Mouse (Mus musculus) intestine, embryonic 16.5 days (tissue): Measurements from ENCODE around the gene Btbd19. TPM values are rescaled to one million over a fixed set of nuclear protein-coding genes. Genes with fewer than 3 reads are reported as not detected.

Source experiments
- ATAC-seq: fragments of 200-750 bp; cut with Nextera tagmentation; 2 replicates; pipeline ENCODE4 v1.8.0; 2017; ENCODE audit warnings: moderate TSS enrichment, moderate library complexity
- H3K27ac ChIP-seq: fragments of 300-500 bp; sonication (generic); 2 replicates; pipeline ENCODE4 v1.5.1; 2014; ENCODE audit warnings: mild to moderate bottlenecking, low read length
- H3K27me3 ChIP-seq: fragments of 300-500 bp; sonication (generic); replicated peaks from 2 replicates; pipeline ENCODE4 v1.6.1; 2014; ENCODE audit warnings: low read length, control low read depth, mixed read lengths; ENCODE audit not compliant: control insufficient read depth, insufficient read depth
- H3K36me3 ChIP-seq: fragments of 300-500 bp; sonication (generic); 2 replicates; pipeline ENCODE4 v1.6.1; 2014; ENCODE audit warnings: low read length, control low read depth; ENCODE audit not compliant: control insufficient read depth, insufficient read depth
- H3K4me1 ChIP-seq: fragments of 300-500 bp; sonication (generic); 2 replicates; pipeline ENCODE4 v1.6.1; 2014; ENCODE audit warnings: low read length, control low read depth, mixed read lengths; ENCODE audit not compliant: control insufficient read depth, insufficient read depth
- H3K4me2 ChIP-seq: fragments of 300-500 bp; sonication (generic); 2 replicates; pipeline ENCODE4 v1.6.1; 2014; ENCODE audit warnings: low read depth, low read length, control low read depth
- H3K4me3 ChIP-seq: fragments of 300-500 bp; sonication (generic); 2 replicates; pipeline ENCODE4 v1.5.1; 2014; ENCODE audit warnings: mild to moderate bottlenecking, low read length
- H3K9ac ChIP-seq: fragments of 300-500 bp; sonication (generic); 2 replicates; pipeline ENCODE4 v1.6.1; 2014; ENCODE audit warnings: low read depth, low read length
- H3K9me3 ChIP-seq: fragments of 300-500 bp; sonication (generic); 2 replicates; pipeline ENCODE4 v1.6.1; 2016; ENCODE audit warnings: low read length, control low read depth; ENCODE audit not compliant: control insufficient read depth
- WGBS: fragments of 180-500 bp; shearing (Covaris S2); extraction: QIAGEN DNeasy Blood & Tissue Kit; methylation state at CpG from one replicate; pipeline ENCODE4 v1.1.7; 2014; 5-methylcytosine and 5-hydroxymethylcytosine counted together
- polyA plus RNA-seq: library from polyadenylated mRNA; unstranded; fragments of >200 nt; fragmentation: Nextera tagmentation; extraction: Ambion mirVana; gene quantifications from 2 replicates; pipeline ENCODE4 v1.2.1, GENCODE M21; 2015

The Btbd19 gene
- polyA plus RNA-seq, 1 experiment from 2014 or later: 4.8 TPM

DNA sequence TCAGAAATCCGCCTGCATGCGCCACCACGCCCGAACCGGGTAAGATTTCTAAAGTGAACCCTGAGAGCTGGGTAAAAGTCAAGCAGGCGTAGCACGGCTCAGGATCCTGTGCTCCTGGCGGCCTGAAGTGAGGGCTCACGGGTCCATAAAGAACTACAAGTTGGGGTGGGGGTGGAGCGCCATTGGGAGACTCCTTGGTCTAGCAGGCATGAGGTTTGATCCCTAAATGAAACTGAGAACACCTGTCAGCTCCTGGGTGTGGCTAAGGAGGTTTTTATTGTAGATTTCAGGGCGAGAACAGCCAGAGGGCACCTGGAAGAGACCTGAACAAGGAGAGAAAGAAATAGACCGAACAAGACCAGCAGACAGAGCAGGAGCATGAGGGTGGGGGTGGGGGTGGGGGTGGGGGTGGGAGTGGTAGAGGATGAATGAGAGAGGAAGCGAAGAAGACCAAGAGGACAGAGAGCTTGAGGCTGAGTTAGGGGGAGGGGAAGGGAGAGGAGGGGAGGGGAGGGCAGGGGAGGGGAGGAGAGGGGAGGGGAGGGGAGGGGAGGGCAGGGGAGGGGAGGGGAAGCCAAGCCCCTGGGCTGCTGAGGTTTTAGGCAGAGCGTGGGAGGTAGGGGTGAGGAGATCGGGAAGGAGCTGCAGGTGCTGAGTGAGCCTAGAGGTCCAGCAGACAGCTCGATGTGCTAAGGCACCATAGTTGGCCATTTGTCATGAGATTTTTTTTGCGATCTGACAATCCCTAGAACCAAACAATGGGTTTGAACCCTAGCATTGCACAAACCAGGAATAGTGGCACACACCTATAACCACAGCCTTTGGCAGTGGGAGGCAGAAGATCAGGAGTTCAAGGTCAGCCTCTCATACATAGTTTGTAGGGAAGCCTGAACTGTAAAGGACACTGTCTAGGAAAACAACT lies 13.0 kb upstream of the Btbd19 start:
- WGBS: 63% methylated on average over 16 of the region's 17 CpGs
- H3K27ac ChIP-seq: no peak overlapping the region

DNA sequence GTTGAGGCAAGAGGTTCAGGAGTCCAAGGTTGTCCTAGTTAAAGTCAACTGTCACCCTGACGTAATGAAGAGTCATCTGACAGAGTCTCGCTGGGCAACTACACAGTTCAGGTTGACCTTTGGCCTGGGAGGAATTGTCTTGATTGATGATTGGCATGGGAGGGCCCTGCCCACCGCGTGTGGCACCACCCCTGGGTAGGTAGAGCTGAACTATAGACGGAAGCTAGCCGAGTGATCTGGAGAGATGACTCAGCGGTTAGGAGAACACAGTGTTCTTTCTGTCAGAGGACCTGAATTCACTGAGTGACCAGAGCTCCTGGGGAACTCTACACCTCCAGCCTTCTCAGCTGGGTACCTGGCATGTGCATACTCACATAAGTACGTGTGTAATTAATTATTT lies 10.5 kb upstream of the Btbd19 start:
- Histone ChIP-seq H3K9me3 (no peaks in the 10 kb centered on the region), H3K9ac (peak overlapping the region; percentile 22; the same call in 1 of the 2 replicates), H3K4me2 (peak overlapping the region; percentile 13; the same call in 1 of the 2 replicates), H3K27ac (peak overlapping the region; percentile 70), H3K36me3 (0 out of 2 replicates have a peak, but pooled peaks cover 5% of the 10 kb centered on the region), H3K4me3 (no peak overlapping the region), H3K4me1 (peaks cover 20% of the 10 kb centered on the region), H3K27me3 (peaks cover 3% of the 10 kb centered on the region; the same call in 1 of the 2 replicates)
- WGBS: 19% methylated on average over 8 of the region's 8 CpGs
- ATAC-seq: peak; percentile 87

More for the DNA sequence above, 13.0 kb upstream of the Btbd19 start:
- no peak overlapping the region for H3K4me3 ChIP-seq
- H3K36me3 ChIP-seq: no peaks in the 10 kb centered on the region
- H3K9ac ChIP-seq: no peak overlapping the region
- peaks cover 12% of the 10 kb centered on the region for H3K4me1 ChIP-seq
- H3K4me2 ChIP-seq: no peak overlapping the region
- ATAC-seq: no peak
- H3K9me3 ChIP-seq: no peaks in the 10 kb centered on the region
- no peaks in the 10 kb centered on the region for H3K27me3 ChIP-seq

DNA sequence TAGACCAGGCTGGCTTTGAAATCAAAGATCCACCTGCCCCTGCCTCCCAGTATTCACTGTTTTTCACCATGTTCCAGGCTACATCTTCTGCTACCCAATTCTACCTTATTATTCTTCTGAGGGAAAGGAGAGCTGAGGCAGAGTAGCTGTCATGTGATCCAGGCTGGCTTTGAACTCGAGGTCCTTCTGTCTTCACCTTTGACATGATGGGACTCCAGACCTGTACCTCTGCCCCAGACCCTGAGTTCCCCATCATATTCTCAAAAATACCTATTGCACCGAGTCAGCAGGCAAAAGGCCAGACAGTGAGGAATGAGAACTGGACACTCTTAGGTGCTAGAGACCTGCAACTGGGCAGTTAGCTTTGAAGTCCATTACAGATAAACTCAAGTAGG lies 9.1 kb upstream of the Btbd19 start:
- H3K27ac ChIP-seq: peak overlapping the region; percentile 72
- no peak overlapping the region for H3K4me2 ChIP-seq
- peaks cover 3% of the 10 kb centered on the region; the same call in 1 of the 2 replicates for H3K27me3 ChIP-seq
- 42% methylated on average over 2 of the region's 2 CpGs for WGBS
- peak overlapping the region; percentile 95; the same call in 1 of the 2 replicates for H3K9ac ChIP-seq
- peaks cover 20% of the 10 kb centered on the region for H3K4me1 ChIP-seq
- H3K9me3 ChIP-seq: no peaks in the 10 kb centered on the region
- H3K36me3 ChIP-seq: 0 out of 2 replicates have a peak, but pooled peaks cover 5% of the 10 kb centered on the region
- no peak overlapping the region for H3K4me3 ChIP-seq
- no peak for ATAC-seq

DNA sequence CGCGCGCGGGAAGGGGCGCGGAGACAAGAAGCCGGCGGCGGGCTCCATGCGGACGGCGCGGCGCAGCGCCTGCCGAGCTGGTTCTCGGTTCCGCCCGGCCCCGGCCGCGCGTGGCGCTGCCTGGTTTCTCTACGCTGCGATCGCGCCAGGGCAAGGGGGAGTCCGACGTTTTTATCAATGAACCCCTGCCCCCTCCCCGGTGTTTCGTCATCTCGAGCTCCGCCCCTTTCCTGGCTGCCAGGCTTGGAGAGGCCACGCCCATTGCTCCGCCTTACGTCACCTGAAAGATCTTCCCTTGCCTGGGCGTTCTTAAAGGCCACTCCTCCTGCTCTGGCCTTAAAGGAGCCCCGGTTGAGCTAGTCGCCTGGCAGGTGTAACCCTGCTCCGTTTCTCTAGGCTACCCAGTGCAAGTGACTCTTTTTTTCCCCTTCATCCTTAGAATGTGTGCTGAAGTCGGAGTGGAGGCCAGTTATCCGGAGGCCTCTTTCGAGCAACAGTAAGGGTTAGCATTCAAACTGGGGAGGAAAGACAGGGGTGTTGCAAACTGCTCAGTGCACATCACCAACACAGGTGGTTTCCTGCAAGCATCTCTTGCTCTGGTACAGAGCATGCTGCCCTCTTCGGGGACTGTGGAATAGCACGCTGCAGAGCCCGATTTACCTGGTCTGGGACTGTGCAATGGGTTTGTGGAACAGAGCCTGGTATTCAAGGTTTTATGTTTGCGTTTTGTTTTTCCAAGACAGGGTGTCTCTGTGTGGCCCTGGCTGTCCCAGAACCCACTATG lies 8.5 kb upstream of the Btbd19 start, which contains the start of gene Plk3:
Gene Plk3, minus strand, starts transcription at position 147 of the 784 bp plus-strand sequence.
- Histone ChIP-seq H3K27ac (peak within 1 kb of the TSS; percentile 72), H3K36me3 (0 out of 2 replicates have a peak, but pooled peaks cover 5% of the 10 kb centered on the region), H3K9ac (peak within 1 kb of the TSS; percentile 95), H3K27me3 (peaks cover 3% of the 10 kb centered on the region; the same call in 1 of the 2 replicates), H3K4me1 (peaks cover 20% of the 10 kb centered on the region), H3K9me3 (no peaks in the 10 kb centered on the region), H3K4me3 (peak within 1 kb of the TSS; percentile 91), H3K4me2 (peak within 1 kb of the TSS; percentile 99)
- ATAC-seq: peak; percentile 85
- WGBS: 1% methylated on average over 46 of the region's 48 CpGs

DNA sequence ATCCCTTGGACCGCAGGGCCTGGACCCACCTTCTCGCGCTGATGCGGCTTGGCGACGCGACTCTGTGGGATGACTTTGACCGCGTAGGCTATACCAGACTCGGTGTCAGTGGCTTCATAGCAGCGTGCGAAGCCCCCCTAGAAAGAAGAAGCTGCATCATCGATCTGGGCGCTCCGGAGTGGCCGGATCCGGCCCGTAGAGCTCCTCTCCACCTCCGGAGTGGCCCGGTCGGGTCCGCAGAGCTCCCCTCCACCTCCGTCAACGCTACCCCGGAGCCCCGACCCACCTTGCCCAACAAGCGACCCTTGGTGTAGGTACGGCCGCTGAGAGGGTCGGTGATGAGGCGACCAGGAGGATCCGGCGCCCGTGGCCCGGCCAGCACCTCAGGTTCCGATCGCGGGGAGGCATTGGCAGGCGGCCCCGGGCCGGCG lies 7.9 kb upstream of the Btbd19 start:
- Histone ChIP-seq H3K27ac (peak overlapping the region; percentile 37; the same call in 1 of the 2 replicates), H3K9me3 (no peaks in the 10 kb centered on the region), H3K4me1 (peaks cover 20% of the 10 kb centered on the region), H3K4me3 (peak overlapping the region; percentile 91), H3K27me3 (peaks cover 3% of the 10 kb centered on the region; the same call in 1 of the 2 replicates), H3K4me2 (peak overlapping the region; percentile 99), H3K9ac (peak overlapping the region; percentile 95), H3K36me3 (peaks cover 6% of the 10 kb centered on the region)
- ATAC-seq: peak; percentile 5; the same call in 1 of the 2 replicates
- WGBS: under 1% methylated on average over 42 of the region's 42 CpGs

DNA sequence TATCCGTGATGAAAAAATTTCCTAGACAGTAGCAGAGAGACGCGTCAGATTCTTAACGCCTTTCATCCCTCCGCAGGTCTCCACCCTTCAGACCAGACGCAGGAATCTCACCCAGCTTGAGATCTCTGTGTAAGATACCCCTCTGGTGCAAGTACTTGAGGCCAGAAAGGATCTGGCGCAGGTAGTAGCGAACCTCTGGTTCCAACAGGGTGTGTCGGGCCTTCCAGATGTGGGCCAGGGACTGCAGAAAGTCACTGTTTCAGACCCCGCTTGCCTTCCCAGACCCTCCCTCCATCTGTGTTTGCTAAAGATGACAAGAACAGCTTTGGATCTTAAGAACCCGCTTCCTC lies 7.2 kb upstream of the Btbd19 start:
- H3K4me3 ChIP-seq: peak overlapping the region; percentile 91
- H3K9ac ChIP-seq: peak overlapping the region; percentile 95
- WGBS: 29% methylated on average over 11 of the region's 11 CpGs
- H3K4me2 ChIP-seq: peak overlapping the region; percentile 99
- ATAC-seq: no peak
- no peak overlapping the region for H3K27ac ChIP-seq
- H3K27me3 ChIP-seq: peaks cover 3% of the 10 kb centered on the region; the same call in 1 of the 2 replicates
- peaks cover 20% of the 10 kb centered on the region for H3K4me1 ChIP-seq
- H3K9me3 ChIP-seq: no peaks in the 10 kb centered on the region
- peaks cover 11% of the 10 kb centered on the region for H3K36me3 ChIP-seq

DNA sequence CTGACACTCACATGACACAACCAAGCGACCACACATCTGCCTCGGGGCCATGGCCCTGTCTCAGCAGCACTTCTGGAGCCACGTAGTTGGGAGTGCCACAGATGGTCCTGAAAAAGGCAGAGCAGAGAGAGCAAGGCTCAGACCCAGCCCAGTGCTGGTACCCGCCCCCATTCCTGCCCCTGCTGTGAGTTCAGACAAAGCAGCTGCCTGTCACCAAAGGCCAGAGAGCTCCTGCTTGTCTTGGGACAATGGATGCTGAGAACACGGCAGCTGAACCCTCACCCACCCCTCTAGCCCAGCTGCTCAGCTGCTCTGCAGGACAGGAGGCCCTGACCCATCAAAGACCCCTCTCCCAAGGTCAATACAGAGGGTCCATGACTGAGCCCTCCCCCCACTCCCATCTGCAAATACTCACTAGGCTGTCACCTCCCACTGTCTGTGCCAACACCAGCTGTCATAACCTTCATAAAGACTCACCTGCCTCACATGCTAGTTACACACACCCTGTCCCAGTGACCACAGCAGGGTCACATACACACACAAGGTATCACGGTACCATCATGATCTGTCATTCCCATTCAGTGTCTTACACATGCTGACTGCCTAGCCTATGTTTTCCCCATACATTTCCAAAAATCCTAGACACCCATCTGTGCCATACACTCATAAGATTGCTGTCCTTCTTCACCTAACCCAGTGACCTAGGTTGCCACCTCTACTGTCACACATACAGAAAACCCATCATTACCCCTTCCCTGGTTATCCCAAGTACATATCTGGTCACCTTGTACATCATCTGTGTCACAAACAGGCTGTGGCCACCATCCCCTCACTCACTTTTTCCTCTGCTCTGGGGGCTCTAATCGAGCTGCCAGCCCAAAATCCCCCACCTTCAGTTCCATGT lies 6.6 kb upstream of the Btbd19 start:
- Histone ChIP-seq H3K27ac (no peak overlapping the region), H3K9ac (peak overlapping the region; percentile 95; the same call in 1 of the 2 replicates), H3K27me3 (peaks cover 3% of the 10 kb centered on the region; the same call in 1 of the 2 replicates), H3K4me2 (no peak overlapping the region), H3K36me3 (peaks cover 11% of the 10 kb centered on the region), H3K4me3 (peak overlapping the region; percentile 91), H3K9me3 (no peaks in the 10 kb centered on the region), H3K4me1 (peaks cover 20% of the 10 kb centered on the region)
- 49% methylated on average over 7 of the region's 7 CpGs for WGBS
- no peak for ATAC-seq

DNA sequence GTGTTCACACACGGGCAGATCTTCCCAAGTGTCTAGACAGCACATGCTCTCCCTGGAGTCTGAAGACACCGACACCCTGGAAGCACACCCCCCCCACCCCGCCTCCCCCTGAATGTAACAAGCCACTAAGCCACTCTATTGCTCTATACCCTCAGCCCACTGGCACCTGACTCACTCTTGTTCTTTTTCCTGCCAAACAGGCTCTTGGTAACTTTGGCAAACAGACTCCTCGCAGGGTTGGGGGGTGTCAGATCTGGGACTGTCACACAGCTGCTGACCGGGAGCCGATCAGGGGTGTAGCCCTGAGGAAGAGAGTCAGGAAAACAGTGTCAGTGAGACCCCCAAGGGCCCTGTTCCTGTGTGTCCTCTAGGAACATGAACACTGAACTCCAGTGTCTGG lies 5.7 kb upstream of the Btbd19 start:
- peaks cover 25% of the 10 kb centered on the region for H3K4me1 ChIP-seq
- no peak overlapping the region for H3K9ac ChIP-seq
- peaks cover 3% of the 10 kb centered on the region; the same call in 1 of the 2 replicates for H3K27me3 ChIP-seq
- H3K9me3 ChIP-seq: no peaks in the 10 kb centered on the region
- no peak overlapping the region for H3K4me2 ChIP-seq
- no peak overlapping the region for H3K4me3 ChIP-seq
- no peak overlapping the region for H3K27ac ChIP-seq
- 78% methylated on average over 6 of the region's 6 CpGs for WGBS
- H3K36me3 ChIP-seq: peaks cover 11% of the 10 kb centered on the region
- no peak for ATAC-seq
